Mouse (Mus musculus) lung, adult 2 months (tissue): ENCODE results near the gene Myo9a.

Experiments
- CTCF ChIP-seq: fragments of 200-500 bp; IDR thresholded peaks from 2 replicates; pipeline ENCODE4 v1.5.1; 2011; ENCODE audit warnings: mild to moderate bottlenecking, low read length, control low read depth; ENCODE audit not compliant: insufficient read depth
- POLR2A ChIP-seq: fragments of 200-500 bp; IDR thresholded peaks from 2 replicates; pipeline ENCODE4 v1.6.1; 2011; ENCODE audit warnings: low read depth, mild to moderate bottlenecking, control low read depth, low read length, borderline replicate concordance; ENCODE audit errors: extremely low read depth

GRCm38 (mm10) chr9:59884551-59884950, 133.9 kb downstream of the Myo9a start:
- TF ChIP-seq CTCF (no peak), POLR2A (no peak)
